Mouse (Mus musculus) MEL (cell line): ENCODE measurements around the gene Atg7. TPM values are rescaled to one million over a fixed set of nuclear protein-coding genes. Genes with fewer than 3 reads are reported as not detected.

Experiments used
- DNase-seq: peaks from one replicate; pipeline ENCODE4 v3.0.0; 2011; ENCODE audit warnings: low read depth, low spot score
- H3K27ac ChIP-seq: 2 replicates; pipeline ENCODE4 v1.5.1; 2012; ENCODE audit warnings: low read depth, mild to moderate bottlenecking, control low read depth, low read length, moderate library complexity; ENCODE audit not compliant: control insufficient read depth
- H3K27me3 ChIP-seq, 2 experiments: fragments of 150-350 bp in 1 of 2; sonication (generic) in 1 of 2; 2 replicates each; pipeline ENCODE4 v1.6.1; 2012; ENCODE audit warnings: low read length in 2 of 2, mild to moderate bottlenecking in 2 of 2, improper control_type of control experiment in 1 of 2, moderate library complexity in 1 of 2; ENCODE audit not compliant: insufficient read depth in 2 of 2, control insufficient read depth in 1 of 2
- H3K36me3 ChIP-seq, 2 experiments: 2 replicates each; pipeline ENCODE4 v1.6.1; 2012 to 2014; ENCODE audit warnings: low read length in 2 of 2, improper control_type of control experiment in 1 of 2, inconsistent platforms in 1 of 2, mild to moderate bottlenecking in 1 of 2; ENCODE audit not compliant: insufficient read depth in 2 of 2, control insufficient read depth in 1 of 2
- H3K4me1 ChIP-seq, 2 experiments: fragments of 150-350 bp in 1 of 2; sonication (generic) in 1 of 2; 2 replicates each; pipeline ENCODE4 v1.6.1; 2012; ENCODE audit warnings: low read length in 2 of 2, improper control_type of control experiment in 1 of 2, mild to moderate bottlenecking in 1 of 2; ENCODE audit not compliant: insufficient read depth in 2 of 2, control insufficient read depth in 1 of 2
- H3K4me3 ChIP-seq, 2 experiments: fragments of 150-350 bp in 1 of 2; sonication (generic) in 1 of 2; 2 replicates each; pipeline ENCODE4 v1.5.1; 2012; ENCODE audit warnings: low read depth in 2 of 2, low read length in 2 of 2, mild to moderate bottlenecking in 2 of 2, moderate library complexity in 2 of 2, control low read depth in 1 of 2, improper control_type of control experiment in 1 of 2; ENCODE audit not compliant: control insufficient read depth in 1 of 2, insufficient read depth in 1 of 2
- H3K79me2 ChIP-seq: 2 replicates; pipeline ENCODE4 v1.6.1; 2012; ENCODE audit warnings: mild to moderate bottlenecking, low read length, moderate library complexity; ENCODE audit not compliant: control insufficient read depth, poor library complexity, insufficient read depth
- H3K9ac ChIP-seq: 2 replicates; pipeline ENCODE4 v1.6.1; 2012; ENCODE audit warnings: low read depth, mild to moderate bottlenecking, control low read depth, low read length, moderate library complexity; ENCODE audit not compliant: control insufficient read depth, poor library complexity, severe bottlenecking
- H3K9me3 ChIP-seq: fragments of 150-350 bp; sonication (generic); replicated peaks from 2 replicates; pipeline ENCODE4 v1.6.1; 2012; ENCODE audit warnings: mild to moderate bottlenecking, low read length, improper control_type of control experiment, moderate library complexity; ENCODE audit not compliant: insufficient read depth
- BHLHE40 ChIP-seq: IDR thresholded peaks from 2 replicates; pipeline ENCODE4 v1.6.1; 2012; ENCODE audit warnings: low read depth, mild to moderate bottlenecking, inconsistent platforms, low read length, improper control_type of control experiment, borderline replicate concordance
- CHD1 ChIP-seq: IDR thresholded peaks from 2 replicates; pipeline ENCODE4 v1.6.1; 2012; ENCODE audit warnings: low read depth, mild to moderate bottlenecking, inconsistent platforms, low read length, improper control_type of control experiment
- CTCF ChIP-seq, 3 experiments: IDR thresholded peaks in 2 of 3; conservative IDR thresholded peaks in 1 of 3; 2 replicates each; pipeline ENCODE4 v1.5.1; 2011 to 2012; ENCODE audit warnings: low read length in 3 of 3, low read depth in 2 of 3, mild to moderate bottlenecking in 2 of 3, improper control_type of control experiment in 1 of 3, inconsistent platforms in 1 of 3, mixed read lengths in 1 of 3, moderate library complexity in 1 of 3; ENCODE audit not compliant: control insufficient read depth in 1 of 3, insufficient read depth in 1 of 3, poor library complexity in 1 of 3, severe bottlenecking in 1 of 3
- E2F4 ChIP-seq: IDR thresholded peaks from 2 replicates; pipeline ENCODE4 v1.6.1; 2011; ENCODE audit warnings: low read depth, low read length, improper control_type of control experiment, borderline replicate concordance
- ELF1 ChIP-seq: IDR thresholded peaks from 2 replicates; pipeline ENCODE4 v1.6.1; 2014; ENCODE audit warnings: low read depth, mild to moderate bottlenecking, inconsistent platforms, low read length, improper control_type of control experiment, moderate library complexity
- EP300 ChIP-seq, 2 experiments: IDR thresholded peaks; 2 replicates each; pipeline ENCODE4 v1.6.1; 2011; ENCODE audit warnings: improper control_type of control experiment in 2 of 2, low read length in 2 of 2, low read depth in 1 of 2, mild to moderate bottlenecking in 1 of 2
- ETS1 ChIP-seq: IDR thresholded peaks from 2 replicates; pipeline ENCODE4 v1.6.1; 2012; ENCODE audit warnings: low read depth, mild to moderate bottlenecking, inconsistent platforms, low read length, improper control_type of control experiment, moderate library complexity
- GABPA ChIP-seq: IDR thresholded peaks from 2 replicates; pipeline ENCODE4 v1.6.1; 2012; ENCODE audit warnings: low read depth, mild to moderate bottlenecking, inconsistent platforms, low read length, improper control_type of control experiment, moderate library complexity
- GATA1 ChIP-seq: IDR thresholded peaks from 2 replicates; pipeline ENCODE4 v1.6.1; 2011; ENCODE audit warnings: low read depth, low read length, improper control_type of control experiment
- JUND ChIP-seq: IDR thresholded peaks from 2 replicates; pipeline ENCODE4 v1.6.1; 2011; ENCODE audit warnings: low read depth, mild to moderate bottlenecking, improper control_type of control experiment, low read length
- KAT2A ChIP-seq: conservative IDR thresholded peaks from 2 replicates; pipeline ENCODE4 v1.6.1; 2012; ENCODE audit warnings: low read depth, low read length, improper control_type of control experiment, inconsistent platforms
- MAFK ChIP-seq: IDR thresholded peaks from 2 replicates; pipeline ENCODE4 v1.6.1; 2011; ENCODE audit warnings: low read depth, mild to moderate bottlenecking, low read length, improper control_type of control experiment, borderline replicate concordance
- MAX ChIP-seq: IDR thresholded peaks from 2 replicates; pipeline ENCODE4 v1.6.1; 2011; ENCODE audit warnings: low read length, improper control_type of control experiment
- MEF2A ChIP-seq: IDR thresholded peaks from 2 replicates; pipeline ENCODE4 v1.6.1; 2014; ENCODE audit warnings: low read depth, mild to moderate bottlenecking, inconsistent platforms, low read length, improper control_type of control experiment; ENCODE audit not compliant: poor library complexity, insufficient replicate concordance, severe bottlenecking; ENCODE audit errors: extremely low read depth
- MYB ChIP-seq: IDR thresholded peaks from 2 replicates; pipeline ENCODE4 v1.6.1; 2011; ENCODE audit warnings: mild to moderate bottlenecking, low read depth, low read length, improper control_type of control experiment
- MYC ChIP-seq: IDR thresholded peaks from 2 replicates; pipeline ENCODE4 v1.6.1; 2011; ENCODE audit warnings: low read depth, mild to moderate bottlenecking, low read length, improper control_type of control experiment, moderate library complexity
- NELFE ChIP-seq: IDR thresholded peaks from 2 replicates; pipeline ENCODE4 v1.6.1; 2011; ENCODE audit warnings: low read depth, low read length, improper control_type of control experiment
- NRF1 ChIP-seq: IDR thresholded peaks from 2 replicates; pipeline ENCODE4 v1.6.1; 2014; ENCODE audit warnings: low read depth, mild to moderate bottlenecking, inconsistent platforms, low read length, improper control_type of control experiment, moderate library complexity; ENCODE audit not compliant: poor library complexity, insufficient read depth, severe bottlenecking
- POLR2AphosphoS2 ChIP-seq: IDR thresholded peaks from 2 replicates; pipeline ENCODE4 v1.6.1; 2011; ENCODE audit warnings: low read length, improper control_type of control experiment
- POLR2AphosphoS5 ChIP-seq: IDR thresholded peaks from 2 replicates; pipeline ENCODE4 v1.6.1; 2012; ENCODE audit warnings: low read depth, borderline replicate concordance, mild to moderate bottlenecking, inconsistent platforms, low read length, moderate library complexity, mixed read lengths
- RAD21 ChIP-seq: IDR thresholded peaks from 2 replicates; pipeline ENCODE4 v1.6.1; 2011; ENCODE audit warnings: mild to moderate bottlenecking, low read depth, low read length, improper control_type of control experiment
- RCOR1 ChIP-seq: IDR thresholded peaks from 2 replicates; pipeline ENCODE4 v1.6.1; 2012; ENCODE audit warnings: low read depth, mild to moderate bottlenecking, inconsistent platforms, low read length, improper control_type of control experiment
- TAL1 ChIP-seq: IDR thresholded peaks from 2 replicates; pipeline ENCODE4 v1.6.1; 2012; ENCODE audit warnings: mild to moderate bottlenecking, inconsistent platforms, low read length, moderate library complexity, mixed read lengths
- TBP ChIP-seq: IDR thresholded peaks from 2 replicates; pipeline ENCODE4 v1.8.0; 2011; ENCODE audit warnings: low read depth, low read length, improper control_type of control experiment
- TCF12 ChIP-seq: IDR thresholded peaks from 2 replicates; pipeline ENCODE4 v1.6.1; 2014; ENCODE audit warnings: low read depth, mild to moderate bottlenecking, inconsistent platforms, low read length, improper control_type of control experiment, moderate library complexity
- USF2 ChIP-seq, 2 experiments: IDR thresholded peaks; 2 replicates each; pipeline ENCODE4 v1.6.1; 2011 to 2012; ENCODE audit warnings: improper control_type of control experiment in 2 of 2, low read length in 2 of 2, borderline replicate concordance in 1 of 2, inconsistent platforms in 1 of 2, low read depth in 1 of 2, mild to moderate bottlenecking in 1 of 2; ENCODE audit not compliant: insufficient read depth in 1 of 2
- ZC3H11A ChIP-seq: IDR thresholded peaks from 2 replicates; pipeline ENCODE4 v1.6.1; 2012; ENCODE audit warnings: low read depth, mild to moderate bottlenecking, inconsistent platforms, low read length, improper control_type of control experiment
- ZKSCAN1 ChIP-seq: IDR thresholded peaks from 2 replicates; pipeline ENCODE4 v1.6.1; 2012; ENCODE audit warnings: low read depth, mild to moderate bottlenecking, inconsistent platforms, low read length, improper control_type of control experiment, moderate library complexity
- ZMIZ1 ChIP-seq: IDR thresholded peaks from 2 replicates; pipeline ENCODE4 v1.6.1; 2012; ENCODE audit warnings: low read depth, mild to moderate bottlenecking, inconsistent platforms, low read length, improper control_type of control experiment, moderate library complexity
- ZNF384 ChIP-seq: IDR thresholded peaks from 2 replicates; pipeline ENCODE4 v1.6.1; 2012; ENCODE audit warnings: low read depth, mild to moderate bottlenecking, inconsistent platforms, low read length, improper control_type of control experiment
- polyA plus RNA-seq, 2 experiments: library from polyadenylated mRNA; stranded (reverse) in 1 of 2; unstranded in 1 of 2; fragments of >175 nt in 1 of 2; fragments of >200 nt in 1 of 2; gene quantifications; 2 replicates each; pipeline versions ENCODE4 v1.2.1 to v1.2.4; 2012; ENCODE audit warnings: low replicate concordance in 2 of 2, low read depth in 1 of 2; ENCODE audit not compliant: insufficient read length in 2 of 2, insufficient read depth in 1 of 2, missing spikeins in 1 of 2
- total RNA-seq: library from RNA; depleted of rRNA; stranded (reverse); fragments of 300-350 nt; gene quantifications from 2 replicates; pipeline ENCODE4 v1.2.3, GENCODE M21; 2012

The Atg7 gene
- total and polyA plus RNA-seq, 3 experiments, result 14.6 TPM; not detected in 1

GRCm38 (mm10) chr6:114746439-114746974 is 103.6 kb downstream of the Atg7 start:
- H3K36me3 ChIP-seq, result peaks cover 0 to 3% of the 10 kb centered on the region in 2 experiments; a peak in 1 of 4 replicates
- H3K4me3 ChIP-seq, result no peak overlapping the region
- TF ChIP-seq POLR2AphosphoS5 (no peak), ZKSCAN1 (no peak), TBP (no peak), ZMIZ1 (no peak), ZC3H11A (no peak), MEF2A (no peak), NRF1 (no peak), JUND (no peak), POLR2AphosphoS2 (no peak), TAL1 (no peak), MYC (no peak), ZNF384 (no peak), MYB (no peak), KAT2A (no peak), E2F4 (no peak), GATA1 (no peak), RAD21 (no peak), CTCF (IDR thresholded peaks at IDR 0.05 in 2 of 3, conservative IDR thresholded peaks at IDR 0.05 in 1 of 3; ENCODE audit: control insufficient read depth in 1 of 3, insufficient read depth in 1 of 3, low read depth in 2 of 3, low read length in 3 of 3, poor library complexity in 1 of 3, severe bottlenecking in 1 of 3) (no peak), MAFK (no peak)
- no peaks in the 10 kb centered on the region for H3K79me2 ChIP-seq
- no peak overlapping the region for H3K9ac ChIP-seq
- H3K4me1 ChIP-seq, result peaks cover 0 to 6% of the 10 kb centered on the region in 2 experiments; a peak in 1 of 4 replicates
- H3K9me3 ChIP-seq, result no peaks in the 10 kb centered on the region
- no peaks in the 10 kb centered on the region for H3K27me3 ChIP-seq
- DNase-seq, result no peak
- no peak overlapping the region for H3K27ac ChIP-seq

GRCm38 (mm10) chr6:114748419-114748818 is 105.5 kb downstream of the Atg7 start:
- H3K79me2 ChIP-seq, result no peaks in the 10 kb centered on the region
- H3K27me3 ChIP-seq, result no peaks in the 10 kb centered on the region
- H3K9me3 ChIP-seq, result no peaks in the 10 kb centered on the region
- peaks cover 0 to 3% of the 10 kb centered on the region in 2 experiments; a peak in 1 of 4 replicates for H3K36me3 ChIP-seq
- H3K9ac ChIP-seq, result no peak overlapping the region
- no peak overlapping the region for H3K27ac ChIP-seq
- H3K4me3 ChIP-seq, result no peak overlapping the region
- peak; percentile 86 for DNase-seq
- peaks cover 0 to 6% of the 10 kb centered on the region in 2 experiments; a peak in 1 of 4 replicates for H3K4me1 ChIP-seq
- TF ChIP-seq ELF1 (no peak), KAT2A (no peak), TCF12 (peak; percentile 50), MAX (no peak), MEF2A (no peak), BHLHE40 (no peak), CHD1 (no peak), RCOR1 (peak; percentile 16; the same call in 1 of the 2 replicates), GATA1 (peak; percentile 66), USF2 (IDR thresholded peaks at IDR 0.05; ENCODE audit: borderline replicate concordance in 1 of 2, insufficient read depth in 1 of 2, low read depth in 1 of 2, low read length in 2 of 2) (no peak), MYC (no peak), JUND (no peak), NELFE (no peak), POLR2AphosphoS2 (no peak), ZKSCAN1 (no peak), EP300 (IDR thresholded peaks at IDR 0.05; ENCODE audit: low read depth in 1 of 2, low read length in 2 of 2) (peak; percentile 64 to 77), MYB (no peak), ETS1 (peak; percentile 84), GABPA (no peak), MAFK (no peak), TBP (no peak)
